ENCODE assay signal across 1 mouse cellular context in genomic region chr7:101071020-101071419, GRCm38 (mm10).
TF ChIP-seq lines count a peak whose summit lies in the region.

No protein-coding gene starts in this region.

TF ChIP-seq in CH12.LX, 34 proteins besides CTCF, POLR2A, EP300 and RAD21 (continued from another document):
- TF ChIP-seq SMC3 (IDR thresholded peaks at IDR 0.05; ENCODE audit: low read depth, low read length) (peak; percentile 41), MYC (IDR thresholded peaks at IDR 0.05; ENCODE audit: low read depth, low read length) (peak; percentile 69), NRF1 (IDR thresholded peaks at IDR 0.05; ENCODE audit: low read depth, low read length) (no peak; the same call in 1 of the 2 replicates), MAX (IDR thresholded peaks at IDR 0.05; ENCODE audit: low read length) (peak; percentile 68), KAT2A (IDR thresholded peaks at IDR 0.05; ENCODE audit: insufficient replicate concordance, low read length) (peak; percentile 64; the same call in 1 of the 2 replicates), ETS1 (conservative IDR thresholded peaks at IDR 0.05; ENCODE audit: low read depth, low read length) (peak; percentile 99), ZMIZ1 (IDR thresholded peaks at IDR 0.05; ENCODE audit: low read depth, low read length) (no peak)
